8 mouse cellular contexts compared by ENCODE assay signal in the genomic region with DNA sequence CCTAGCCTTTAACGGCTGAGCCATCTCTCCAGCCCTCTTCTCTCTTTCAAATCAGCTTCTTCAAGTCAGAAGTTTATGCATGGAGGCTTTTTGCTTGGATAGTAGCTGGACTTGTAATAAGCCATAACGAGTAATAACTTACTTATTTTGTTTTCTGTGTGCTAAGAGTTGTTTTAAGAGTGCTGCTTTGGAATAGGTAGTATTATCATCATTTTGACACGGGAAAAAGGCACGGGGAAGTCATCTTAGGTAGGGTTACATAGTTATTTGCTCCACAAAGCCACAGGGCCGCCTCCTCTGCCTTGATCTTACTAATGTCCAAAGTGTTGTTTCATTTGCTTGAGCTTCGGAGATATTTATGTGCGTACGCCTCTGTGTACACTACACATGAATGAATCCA. TPM values are rescaled to one million over a fixed set of nuclear protein-coding genes. Genes with fewer than 3 reads are reported as not detected.
A peak's percentile ranks its signal among the peaks of the same experiment; 100 is the strongest.
DNase-seq lines count a peak whose midpoint lies in the region; ATAC-seq and TF ChIP-seq lines count a peak whose summit lies in the region.

No protein-coding gene starts in this region.

- H3K9me3 ChIP-seq in lung, embryonic 14.5 days (ENCODE audit: low read depth, low read length), result no peaks in the 10 kb centered on the region
- no peaks in the 10 kb centered on the region for H3K9me3 ChIP-seq in embryonic facial prominence, embryonic 11.5 days (replicated peaks; ENCODE audit: control insufficient read depth, low read length)
- H3K9me3 ChIP-seq in intestine, postnatal 0 days (ENCODE audit: control insufficient read depth), result no peaks in the 10 kb centered on the region
- no peaks in the 10 kb centered on the region for H3K9me3 ChIP-seq in neural tube, embryonic 14.5 days (ENCODE audit: control insufficient read depth, low read length)

- H3K27ac ChIP-seq in lung, embryonic 14.5 days (ENCODE audit: low read depth), result no peak overlapping the region
- no peak overlapping the region for H3K27ac ChIP-seq in embryonic facial prominence, embryonic 11.5 days (replicated peaks; ENCODE audit: low read depth, low read length)
- H3K27ac ChIP-seq in intestine, postnatal 0 days (ENCODE audit: low read depth, low read length), result no peak overlapping the region
- H3K27ac ChIP-seq in neural tube, embryonic 14.5 days (ENCODE audit: low read depth, low read length), result no peak overlapping the region

- TF ChIP-seq CTCF in lung, embryonic 14.5 days (IDR thresholded peaks at IDR 0.05; ENCODE audit: low read depth), result no peak
- TF ChIP-seq CTCF in intestine, postnatal 0 days (IDR thresholded peaks at IDR 0.05; ENCODE audit: low read depth), result no peak

- H3K27me3 ChIP-seq in lung, embryonic 14.5 days (ENCODE audit: insufficient read depth, low read length), result no peaks in the 10 kb centered on the region
- H3K27me3 ChIP-seq in embryonic facial prominence, embryonic 11.5 days (ENCODE audit: control insufficient read depth, insufficient read depth, low read length), result no peaks in the 10 kb centered on the region
- H3K27me3 ChIP-seq in intestine, postnatal 0 days (replicated peaks; ENCODE audit: control insufficient read depth, insufficient read depth, low read length), result no peaks in the 10 kb centered on the region
- H3K27me3 ChIP-seq in neural tube, embryonic 14.5 days (ENCODE audit: control insufficient read depth, insufficient read depth, low read length), result no peaks in the 10 kb centered on the region

- no peaks in the 10 kb centered on the region for H3K36me3 ChIP-seq in lung, embryonic 14.5 days (ENCODE audit: insufficient read depth)
- no peaks in the 10 kb centered on the region for H3K36me3 ChIP-seq in embryonic facial prominence, embryonic 11.5 days (replicated peaks; ENCODE audit: control insufficient read depth, insufficient read depth, low read depth, low read length)
- H3K36me3 ChIP-seq in intestine, postnatal 0 days (ENCODE audit: control insufficient read depth, insufficient read depth), result no peaks in the 10 kb centered on the region
- no peaks in the 10 kb centered on the region for H3K36me3 ChIP-seq in neural tube, embryonic 14.5 days (ENCODE audit: control insufficient read depth, insufficient read depth, low read length)

- no peaks in the 10 kb centered on the region for H3K4me1 ChIP-seq in lung, embryonic 14.5 days (ENCODE audit: insufficient read depth)
- H3K4me1 ChIP-seq in embryonic facial prominence, embryonic 11.5 days (ENCODE audit: control insufficient read depth, insufficient read depth, low read length), result no peaks in the 10 kb centered on the region
- H3K4me1 ChIP-seq in intestine, postnatal 0 days (replicated peaks; ENCODE audit: control insufficient read depth, insufficient read depth, low read length), result peaks cover 4% of the 10 kb centered on the region; the same call in 1 of the 2 replicates
- peaks cover 9% of the 10 kb centered on the region for H3K4me1 ChIP-seq in neural tube, embryonic 14.5 days (ENCODE audit: control insufficient read depth, insufficient read depth, low read length)

- peak overlapping the region; percentile 76 for H3K4me2 ChIP-seq in lung, embryonic 14.5 days
- H3K4me2 ChIP-seq in embryonic facial prominence, embryonic 11.5 days (ENCODE audit: low read depth, low read length), result peak overlapping the region; percentile 53
- peak overlapping the region; percentile 75 for H3K4me2 ChIP-seq in intestine, postnatal 0 days (replicated peaks; ENCODE audit: low read depth)
- peak overlapping the region; percentile 78 for H3K4me2 ChIP-seq in neural tube, embryonic 14.5 days (ENCODE audit: low read depth, low read length)

- H3K4me3 ChIP-seq in lung, embryonic 14.5 days (ENCODE audit: low read depth, low read length), result peak overlapping the region; percentile 91
- H3K4me3 ChIP-seq in embryonic facial prominence, embryonic 11.5 days (ENCODE audit: low read depth, low read length), result peak overlapping the region; percentile 68
- H3K4me3 ChIP-seq in intestine, postnatal 0 days (ENCODE audit: low read depth, low read length), result peak overlapping the region; percentile 84
- H3K4me3 ChIP-seq in neural tube, embryonic 14.5 days (ENCODE audit: low read depth, low read length), result peak overlapping the region; percentile 93

- H3K9ac ChIP-seq in lung, embryonic 14.5 days, result peak overlapping the region; percentile 95
- H3K9ac ChIP-seq in embryonic facial prominence, embryonic 11.5 days (replicated peaks; ENCODE audit: low read length), result peak overlapping the region; percentile 93
- H3K9ac ChIP-seq in intestine, postnatal 0 days (ENCODE audit: low read depth, low read length), result peak overlapping the region; percentile 82
- H3K9ac ChIP-seq in neural tube, embryonic 14.5 days (replicated peaks; ENCODE audit: low read depth, low read length), result peak overlapping the region; percentile 98; the same call in 1 of the 2 replicates

- WGBS in lung, embryonic 14.5 days, result 38% methylated on average over 8 of the region's 8 CpGs
- 49% methylated on average over 8 of the region's 8 CpGs for WGBS in embryonic facial prominence, embryonic 11.5 days
- WGBS in intestine, postnatal 0 days, result 24% methylated on average over 8 of the region's 8 CpGs
- WGBS in neural tube, embryonic 14.5 days, result 48% methylated on average over 8 of the region's 8 CpGs

- no peak for ATAC-seq in lung, embryonic 14.5 days (ENCODE audit: insufficient read depth)
- no peak for ATAC-seq in embryonic facial prominence, embryonic 11.5 days (replicated peaks; ENCODE audit: insufficient number of reproducible peaks, low FRiP score, low TSS enrichment, low read depth)
- no peak for ATAC-seq in intestine, postnatal 0 days
- ATAC-seq in neural tube, embryonic 14.5 days (ENCODE audit: low read depth), result no peak
- ATAC-seq in CD4-positive, CD25-positive, alpha-beta regulatory T cell, adult 4 months, result no peak

- DNase-seq in lung, embryonic 14.5 days, result no peak
- no peak for DNase-seq in lung, postnatal 25 days (ENCODE audit: low spot score)
- DNase-seq in embryonic facial prominence, embryonic 11.5 days (ENCODE audit: low spot score), result no peak
- DNase-seq in urinary bladder, adult 18-20 months (ENCODE audit: low spot score in 2 of 2), result no peak
- no peak for DNase-seq in gastrocnemius, postnatal 10 days

RNA-seq across cellular contexts. Expression of a gene that starts 1.1 kb away (rescaled TPM):
- 44.0 and 44.6 TPM in 2 replicates for polyA plus RNA-seq in lung, embryonic 14.5 days (2014; fragmentation: Nextera tagmentation; extraction: Ambion mirVana)
- polyA plus RNA-seq in embryonic facial prominence, embryonic 11.5 days (2014; fragmentation: Nextera tagmentation; extraction: Ambion mirVana), result 55.6 and 63.3 TPM in 2 replicates
- 16.9 and 17.0 TPM in 2 replicates for polyA plus RNA-seq in intestine, postnatal 0 days (2015; fragmentation: Nextera tagmentation; extraction: Ambion mirVana)
- polyA plus RNA-seq in neural tube, embryonic 14.5 days (2014; fragmentation: Nextera tagmentation; extraction: Ambion mirVana), result 37.7 and 38.4 TPM in 2 replicates
- 10 to 100 TPM; 21.1 to 23.5 TPM for polyA plus RNA-seq in CD4-positive, CD25-positive, alpha-beta regulatory T cell, adult 4 months (2017; shearing (Covaris generic))
- 1 to 10 TPM; 7.1 to 9.4 TPM for total RNA-seq in gastrocnemius, postnatal 10 days (2021)

RNA-seq across cellular contexts. Expression of a gene that starts 12.3 kb away (rescaled TPM):
- 91.3 and 93.3 TPM in 2 replicates for polyA plus RNA-seq in lung, embryonic 14.5 days (2014; fragmentation: Nextera tagmentation; extraction: Ambion mirVana)
- 93.3 and 107 TPM in 2 replicates for polyA plus RNA-seq in embryonic facial prominence, embryonic 11.5 days (2014; fragmentation: Nextera tagmentation; extraction: Ambion mirVana)
- 91.9 and 102 TPM in 2 replicates for polyA plus RNA-seq in intestine, postnatal 0 days (2015; fragmentation: Nextera tagmentation; extraction: Ambion mirVana)
- polyA plus RNA-seq in neural tube, embryonic 14.5 days (2014; fragmentation: Nextera tagmentation; extraction: Ambion mirVana), result 180 and 217 TPM in 2 replicates
- polyA plus RNA-seq in CD4-positive, CD25-positive, alpha-beta regulatory T cell, adult 4 months (2017; shearing (Covaris generic)), result 10 to 100 TPM; 67.0 to 76.1 TPM
- 10 to 100 TPM; 71.0 to 73.7 TPM for total RNA-seq in gastrocnemius, postnatal 10 days (2021)
